Mouse (Mus musculus): ENCODE measurements around the gene Cd164. TPM values are rescaled to one million over a fixed set of nuclear protein-coding genes. Genes with fewer than 3 reads are reported as not detected.
A peak's percentile ranks its signal among the peaks of the same experiment; 100 is the strongest.

The Cd164 gene
- total RNA-seq, 2 experiments from 2014 or later = 56.8 to 67.2 TPM

GRCm38 (mm10) chr10:41565141-41565540 lies 45.9 kb downstream of the Cd164 start:
- TF ChIP-seq CTCF (conservative IDR thresholded peaks at IDR 0.05) = no peak
- no peak overlapping the region for H3K4me3 ChIP-seq
- H3K27ac ChIP-seq = no peak overlapping the region
- DNase-seq (ENCODE audit: low spot score in 2 of 2) = no peak

- Histone ChIP-seq H3K4me3 (no peak overlapping the region), H3K27ac (no peak overlapping the region)
- no peak for TF ChIP-seq CTCF (conservative IDR thresholded peaks at IDR 0.05)
- DNase-seq (ENCODE audit: low spot score in 2 of 2) = no peak
These were observed 49.1 kb downstream of the Cd164 start for GRCm38 (mm10) chr10:41568306-41568705.

- TF ChIP-seq CTCF (conservative IDR thresholded peaks at IDR 0.05) = no peak
- no peak for DNase-seq (ENCODE audit: low spot score in 2 of 2)
These were observed 51.9 kb downstream of the Cd164 start for GRCm38 (mm10) chr10:41571065-41571464.

GRCm38 (mm10) chr10:41572274-41572673 lies 53.1 kb downstream of the Cd164 start:
- Histone ChIP-seq H3K27ac (no peak overlapping the region), H3K4me3 (no peak overlapping the region)
- no peak for DNase-seq (ENCODE audit: low spot score in 2 of 2)
- TF ChIP-seq CTCF (conservative IDR thresholded peaks at IDR 0.05) = no peak

More at GRCm38 (mm10) chr10:41571065-41571464, 51.9 kb downstream of the Cd164 start:
- Histone ChIP-seq H3K4me3 (no peak overlapping the region), H3K27ac (no peak overlapping the region)

- no peak overlapping the region for H3K27ac ChIP-seq
- no peak overlapping the region for H3K4me3 ChIP-seq
- DNase-seq (ENCODE audit: low spot score in 2 of 2) = peak in 1 of 2 experiments; percentile 29
- no peak for TF ChIP-seq CTCF (conservative IDR thresholded peaks at IDR 0.05)
These were observed 54.0 kb downstream of the Cd164 start for GRCm38 (mm10) chr10:41573190-41573589.

- no peak for TF ChIP-seq CTCF (conservative IDR thresholded peaks at IDR 0.05)
- Histone ChIP-seq H3K4me3 (no peak overlapping the region), H3K27ac (no peak overlapping the region)
- DNase-seq (ENCODE audit: low spot score in 2 of 2) = no peak
These were observed 56.5 kb downstream of the Cd164 start for GRCm38 (mm10) chr10:41575451-41576327.

GRCm38 (mm10) chr10:41576328-41576833 lies 57.2 kb downstream of the Cd164 start:
- Histone ChIP-seq H3K27ac (no peak overlapping the region), H3K4me3 (no peak overlapping the region)
- no peak for DNase-seq (ENCODE audit: low spot score in 2 of 2)
- no peak for TF ChIP-seq CTCF (conservative IDR thresholded peaks at IDR 0.05)

- DNase-seq (ENCODE audit: low spot score in 2 of 2) = no peak
- no peak for TF ChIP-seq CTCF (conservative IDR thresholded peaks at IDR 0.05)
- Histone ChIP-seq H3K4me3 (no peak overlapping the region), H3K27ac (no peak overlapping the region)
These were observed 59.3 kb downstream of the Cd164 start for GRCm38 (mm10) chr10:41578541-41578940.

- Histone ChIP-seq H3K4me3 (no peak overlapping the region), H3K27ac (no peak overlapping the region)
- TF ChIP-seq CTCF (conservative IDR thresholded peaks at IDR 0.05) = no peak
- DNase-seq (ENCODE audit: low spot score in 2 of 2) = no peak
These were observed 61.2 kb downstream of the Cd164 start for GRCm38 (mm10) chr10:41580441-41580840.

Other genes starting within 250 kb of the Cd164 start
- 10 to 100 TPM; 34.5 to 35.9 TPM for gene Fig4, start 216.2 kb upstream of the Cd164 start, total RNA-seq (2021)
- gene Ak9, start 215.4 kb upstream of the Cd164 start, total RNA-seq (2021) = under 1 TPM; 0.12 to 0.20 TPM
- 10 to 100 TPM; 17.9 to 22.7 TPM for gene Zbtb24, start 69.0 kb upstream of the Cd164 start, total RNA-seq (2021)
- 10 to 100 TPM; 18.5 to 19.2 TPM for gene Mical1, start 43.1 kb upstream of the Cd164 start, total RNA-seq (2021)
- gene Smpd2, start 29.0 kb upstream of the Cd164 start, total RNA-seq (2021) = 10 to 100 TPM; 17.8 to 23.7 TPM
- gene Ppil6, start 29.0 kb upstream of the Cd164 start, total RNA-seq (2021) = 1 to 10 TPM; 7.8 to 9.7 TPM
- 1 to 10 TPM in 1 of 2 experiments, under 1 TPM in 1; 0.91 to 1.6 TPM for gene Ccdc162, start 197.2 kb downstream of the Cd164 start, total RNA-seq (2021)

All from layer of hippocampus, adult 2 months (tissue).